Mouse (Mus musculus): Measurements from ENCODE around the gene Rad51b.
A peak's percentile ranks its signal among the peaks of the same experiment; 100 is the strongest.

Rad51b gene

DNA sequence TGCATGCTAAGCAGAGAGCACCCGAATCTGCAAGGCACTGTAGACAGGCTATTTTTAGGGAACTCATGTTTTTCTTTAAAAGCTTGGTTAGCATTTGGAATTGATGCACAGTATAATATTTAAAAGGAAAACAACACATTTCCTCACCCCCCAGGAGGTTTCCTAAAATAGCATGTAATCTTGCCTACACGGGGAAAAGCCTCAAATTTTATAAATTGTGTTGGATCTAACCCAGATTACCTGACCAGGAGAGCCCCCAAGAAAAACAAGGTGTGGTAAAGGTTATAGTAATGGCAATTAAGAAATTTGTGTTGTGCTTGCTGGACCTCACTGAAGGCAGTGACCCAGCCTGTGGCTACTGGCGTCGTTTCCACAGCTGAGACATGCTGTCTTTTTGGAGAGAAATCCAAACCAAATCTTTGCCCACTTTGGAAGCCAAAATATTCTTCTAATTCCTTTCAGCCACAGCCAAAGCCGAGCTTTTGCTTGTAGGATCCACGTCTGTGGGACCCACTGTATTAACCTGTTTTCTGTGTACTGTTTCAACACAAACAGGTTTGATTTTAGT lies 282.0 kb downstream of the Rad51b start:
- DNase-seq (ENCODE audit: low spot score in 2 of 2), result no peak

DNA sequence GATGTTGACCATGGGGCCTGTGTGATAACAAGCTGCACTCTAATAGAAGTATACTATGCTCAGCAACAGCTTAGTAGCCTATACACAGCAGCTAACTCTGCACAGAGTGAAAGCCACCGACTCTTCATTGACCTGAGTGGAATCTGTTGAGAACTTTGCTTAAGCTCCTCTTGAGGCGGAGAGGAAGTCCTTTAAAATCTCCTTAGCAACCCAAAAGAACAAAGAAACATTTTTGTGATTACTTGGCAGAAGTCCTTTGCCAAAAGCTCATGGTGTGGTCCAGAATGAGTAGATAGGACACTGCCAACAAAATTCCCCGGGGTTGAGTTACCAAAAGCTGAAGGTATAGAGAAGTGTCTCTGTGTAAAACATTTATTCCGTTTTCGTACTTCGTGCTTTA lies 282.8 kb downstream of the Rad51b start:
- no peak for DNase-seq (ENCODE audit: low spot score in 2 of 2)

DNA sequence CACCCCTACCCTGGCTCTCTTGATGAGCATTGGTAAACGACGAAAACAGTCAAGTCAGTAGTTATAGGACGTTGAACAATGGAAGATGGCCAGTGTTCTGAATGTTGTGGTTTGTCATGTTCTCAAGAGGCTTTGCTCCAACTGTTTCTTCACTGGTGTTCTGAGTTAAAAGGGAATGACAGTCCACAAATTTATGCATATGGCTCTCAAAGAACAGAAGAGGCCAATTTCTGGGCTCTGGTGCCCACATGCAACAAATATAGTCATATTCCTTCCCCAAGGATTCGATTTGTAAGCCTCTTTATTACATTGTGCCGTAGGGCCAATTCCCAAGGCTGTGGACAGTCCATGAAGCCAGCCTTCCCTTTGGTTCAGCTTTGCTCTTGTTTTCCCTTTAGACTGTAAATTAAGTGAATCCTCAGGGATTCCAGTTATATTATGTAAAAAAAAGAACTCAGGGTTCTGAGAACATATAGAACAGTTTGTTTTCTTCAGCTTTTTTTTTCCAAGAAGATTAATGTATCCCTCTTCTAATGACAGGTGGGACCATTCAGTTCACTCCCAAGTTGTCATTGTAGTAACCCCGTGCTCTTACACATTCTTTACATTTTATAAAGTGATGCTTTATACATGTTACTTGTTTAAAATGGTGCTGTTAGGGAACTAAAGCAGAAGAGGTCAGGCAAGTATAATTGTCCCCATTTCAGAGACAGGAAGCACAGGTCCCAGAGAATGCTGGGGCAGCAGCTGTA lies 287.6 kb downstream of the Rad51b start:
- no peak for DNase-seq (ENCODE audit: low spot score in 2 of 2)

DNA sequence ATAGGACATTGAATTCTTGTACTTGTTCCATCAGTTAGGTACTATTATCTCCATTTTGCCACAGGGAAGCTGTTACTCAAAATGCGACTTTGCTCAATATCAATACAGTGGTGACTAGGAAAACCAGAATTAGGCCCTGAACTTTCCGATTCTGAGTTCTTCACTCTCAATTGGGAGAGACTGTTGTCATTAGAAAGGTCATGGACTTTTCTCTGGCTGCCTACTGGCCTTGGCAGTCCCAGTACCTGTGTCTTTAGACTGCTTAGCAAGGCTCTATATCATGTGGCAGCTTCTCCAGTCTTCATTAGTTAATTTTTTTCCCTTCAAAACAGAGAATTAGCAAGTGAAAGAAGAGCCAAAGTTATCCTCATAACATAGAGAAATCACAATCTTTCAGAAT lies 288.3 kb downstream of the Rad51b start:
- DNase-seq (ENCODE audit: low spot score in 2 of 2), result no peak

DNA sequence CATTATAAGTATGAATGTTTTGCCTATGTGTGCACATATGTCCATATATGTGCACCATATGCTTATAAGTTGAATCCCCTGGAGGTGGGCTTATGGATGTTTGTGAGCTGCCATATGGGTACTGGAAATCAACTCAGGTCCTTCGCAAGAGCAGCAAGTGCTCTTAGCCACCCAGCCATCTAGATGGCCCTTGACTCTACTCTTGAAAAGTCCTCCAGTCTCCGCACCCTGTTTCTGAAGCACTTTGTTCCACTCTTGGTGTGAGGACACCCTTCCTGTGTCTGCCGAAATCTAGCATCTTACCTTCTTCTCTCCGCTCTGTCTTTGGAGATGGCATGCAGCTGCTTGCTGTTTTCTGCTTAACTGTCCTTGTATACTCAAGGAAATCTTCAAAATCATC lies 291.7 kb downstream of the Rad51b start:
- no peak for DNase-seq (ENCODE audit: low spot score in 2 of 2)

DNA sequence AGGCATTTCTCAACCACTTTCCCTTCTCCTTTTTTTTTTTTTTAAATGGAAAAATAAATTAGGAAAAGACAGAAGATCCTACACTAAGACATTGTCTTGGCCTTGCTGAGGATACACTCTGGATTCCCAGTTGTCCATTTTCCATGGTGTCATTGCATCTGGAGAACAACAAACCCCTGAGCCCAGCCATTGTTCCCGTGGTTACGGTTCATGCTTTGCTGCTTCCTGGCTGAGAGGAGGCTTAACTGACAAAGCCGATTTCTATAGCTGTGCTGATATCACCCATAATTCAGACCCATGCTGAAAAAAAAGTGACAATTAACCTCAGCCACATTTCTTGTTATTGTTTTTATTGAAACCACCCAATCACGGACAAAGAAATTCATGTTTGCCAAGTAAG lies 295.1 kb downstream of the Rad51b start:
- no peak for DNase-seq (ENCODE audit: low spot score in 2 of 2)

DNA sequence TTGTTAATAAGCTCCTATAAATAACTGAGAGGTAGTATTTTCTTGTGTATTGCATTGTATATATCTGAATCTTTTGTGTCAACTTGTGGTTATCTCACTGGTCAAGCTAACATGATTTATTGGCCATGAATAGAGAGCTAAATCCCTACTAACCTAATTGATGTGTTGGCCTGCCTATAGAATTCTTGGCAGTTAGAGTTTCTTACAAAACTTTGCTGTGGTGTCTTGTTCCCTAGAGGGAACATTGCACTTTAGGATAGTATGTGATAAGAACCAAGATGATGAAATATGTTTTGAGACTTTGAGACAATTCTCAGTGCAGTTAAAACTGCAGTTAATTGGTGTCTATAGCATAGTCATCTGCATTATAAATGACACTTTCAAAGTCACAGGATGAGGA lies 299.8 kb downstream of the Rad51b start:
- no peak for DNase-seq (ENCODE audit: low spot score in 2 of 2)

DNA sequence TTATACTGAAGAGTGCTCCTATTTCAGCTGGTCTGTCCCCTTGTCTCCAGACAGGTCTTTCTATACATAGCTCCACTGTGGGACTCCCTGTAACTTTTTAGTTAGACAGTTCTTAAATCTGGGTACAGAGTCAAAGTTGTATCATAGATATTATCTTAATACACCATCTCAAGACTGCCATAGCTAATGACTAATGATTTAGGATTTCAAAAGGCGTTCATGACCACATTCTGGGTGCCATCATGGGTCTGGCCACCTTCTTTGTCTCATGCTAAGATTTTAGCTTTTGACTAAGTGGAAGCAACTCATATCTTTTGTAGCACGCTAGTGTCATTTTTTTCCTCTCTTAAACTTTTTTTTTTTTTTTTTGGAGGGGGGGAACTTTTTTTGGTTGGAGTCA lies 300.3 kb downstream of the Rad51b start:
- DNase-seq (ENCODE audit: low spot score in 2 of 2), result no peak

DNA sequence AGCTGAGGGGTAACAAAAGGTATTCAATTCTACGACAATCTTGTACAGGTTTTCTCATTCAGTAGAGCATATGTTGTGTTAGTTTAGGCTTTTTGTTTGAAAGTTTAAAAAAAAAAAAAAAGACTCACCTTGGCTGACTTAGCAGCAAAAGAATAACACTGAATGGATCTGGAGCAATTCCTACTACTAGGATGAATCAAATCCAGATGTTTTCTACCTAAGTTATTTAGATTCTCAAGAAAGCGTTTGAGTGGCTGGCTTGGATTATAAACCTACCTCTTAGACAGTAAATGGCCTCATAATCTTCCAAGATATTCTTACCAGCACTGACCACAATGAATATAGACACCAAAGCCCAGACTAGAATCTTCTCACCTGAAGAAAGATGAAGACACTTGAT lies 300.7 kb downstream of the Rad51b start:
- no peak for DNase-seq (ENCODE audit: low spot score in 2 of 2)

DNA sequence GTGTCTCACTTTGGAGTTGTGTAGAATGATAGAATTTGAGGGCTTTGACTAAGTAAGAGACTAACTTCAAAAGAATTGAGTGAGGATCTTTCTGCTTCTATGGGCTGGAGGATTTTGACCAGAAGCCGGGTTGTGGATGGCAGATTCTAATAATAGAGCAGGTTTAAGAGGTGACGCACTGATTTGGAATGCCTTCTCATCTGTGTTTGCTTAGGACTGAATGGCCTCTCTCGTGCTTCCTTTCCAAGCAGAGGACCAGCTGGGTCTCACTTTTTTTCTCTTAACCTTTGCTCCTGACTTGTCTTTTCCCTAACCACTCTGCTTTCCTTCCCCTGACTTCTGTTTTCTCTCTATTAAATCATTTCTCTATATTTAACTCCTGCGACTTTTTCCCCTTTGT lies 301.4 kb downstream of the Rad51b start:
- no peak for DNase-seq (ENCODE audit: low spot score in 2 of 2)

DNA sequence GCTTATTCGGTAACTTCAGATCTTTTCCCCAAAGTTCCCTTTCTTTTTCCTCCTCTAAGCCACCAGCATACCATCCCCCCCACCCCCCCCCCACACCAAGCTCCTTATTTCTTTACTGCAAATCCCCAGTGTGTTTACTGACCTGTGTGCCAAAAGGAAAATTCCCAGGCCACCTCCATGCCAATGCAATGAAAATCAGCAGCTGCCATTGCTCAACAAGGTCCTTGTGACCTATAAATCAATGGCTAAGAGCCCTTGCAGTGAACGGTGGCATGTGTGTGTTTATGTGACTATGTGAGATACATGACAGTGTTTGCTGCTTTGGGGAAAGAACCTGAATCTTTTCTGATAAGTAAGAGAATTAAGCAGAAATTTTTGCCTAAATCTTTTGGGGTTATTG lies 301.8 kb downstream of the Rad51b start:
- no peak for DNase-seq (ENCODE audit: low spot score in 2 of 2)

DNA sequence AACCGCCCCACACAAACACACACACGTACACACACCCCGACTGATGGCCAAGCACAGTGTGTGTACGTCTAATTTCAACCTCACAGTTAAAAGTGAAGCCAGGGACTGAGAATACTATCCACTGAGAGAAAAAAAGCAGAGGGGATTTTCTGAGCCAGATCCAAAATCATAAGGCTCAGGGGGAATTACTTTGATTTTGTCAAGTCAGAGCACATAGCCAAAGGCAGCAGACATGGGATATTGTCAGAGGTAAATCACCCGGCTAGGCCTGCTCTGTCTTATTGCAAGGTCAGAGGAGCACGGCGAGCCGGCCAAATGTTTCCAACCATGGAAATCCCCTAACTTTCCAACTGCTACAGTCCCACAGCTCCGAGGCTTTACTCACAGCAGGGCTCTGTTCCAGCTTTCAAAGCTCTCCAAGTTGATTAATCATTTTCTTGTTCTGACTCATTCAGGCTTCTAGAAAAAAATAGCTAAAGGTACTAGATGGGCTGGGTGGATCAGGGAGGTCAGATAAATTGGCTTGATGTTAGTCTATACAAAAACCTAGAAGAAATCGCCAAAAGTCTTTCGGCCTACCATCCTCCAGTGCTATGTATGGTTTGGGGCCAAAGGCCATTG lies 303.2 kb downstream of the Rad51b start:
- DNase-seq (ENCODE audit: low spot score in 2 of 2), result no peak

DNA sequence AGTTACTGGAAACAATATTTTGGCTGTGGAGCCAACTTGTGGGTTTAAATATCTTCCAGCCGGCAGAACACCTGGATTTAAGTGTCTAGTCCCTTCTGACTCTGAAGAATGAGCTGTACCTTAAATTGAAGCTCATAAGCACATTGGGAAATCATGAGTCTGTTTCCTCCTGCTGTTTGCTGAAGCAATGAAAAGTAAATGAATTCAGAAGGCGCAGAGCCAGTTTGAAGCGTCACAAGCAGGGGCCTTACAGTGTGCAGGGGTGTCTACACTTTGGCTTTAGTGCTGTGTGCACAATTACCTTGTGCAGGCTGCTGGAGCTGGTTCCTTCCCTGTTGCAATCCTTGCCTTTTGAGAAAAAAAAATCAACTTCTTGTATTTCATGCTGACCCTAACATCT lies 305.6 kb downstream of the Rad51b start:
- DNase-seq (ENCODE audit: low spot score in 2 of 2), result no peak

DNA sequence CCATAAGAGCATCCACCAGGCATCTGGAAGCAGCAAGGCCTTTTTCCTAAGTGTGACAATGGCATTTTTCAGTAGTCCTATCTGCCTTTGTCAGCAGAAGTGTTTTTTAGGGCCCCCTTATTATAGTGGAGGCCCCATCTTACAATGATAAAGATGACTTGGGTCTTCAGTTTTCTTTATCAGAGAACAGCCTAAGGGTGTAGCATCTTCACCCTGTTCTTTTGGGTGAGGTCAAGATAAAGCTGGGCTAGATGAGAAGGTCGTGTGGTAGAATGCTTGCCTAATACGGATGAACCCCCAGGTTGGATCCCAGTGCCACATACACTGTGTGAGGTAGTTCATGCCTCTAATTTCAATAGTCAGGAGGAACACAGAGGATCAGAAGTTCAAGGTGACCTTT lies 307.8 kb downstream of the Rad51b start:
- no peak for DNase-seq (ENCODE audit: low spot score in 2 of 2)

DNA sequence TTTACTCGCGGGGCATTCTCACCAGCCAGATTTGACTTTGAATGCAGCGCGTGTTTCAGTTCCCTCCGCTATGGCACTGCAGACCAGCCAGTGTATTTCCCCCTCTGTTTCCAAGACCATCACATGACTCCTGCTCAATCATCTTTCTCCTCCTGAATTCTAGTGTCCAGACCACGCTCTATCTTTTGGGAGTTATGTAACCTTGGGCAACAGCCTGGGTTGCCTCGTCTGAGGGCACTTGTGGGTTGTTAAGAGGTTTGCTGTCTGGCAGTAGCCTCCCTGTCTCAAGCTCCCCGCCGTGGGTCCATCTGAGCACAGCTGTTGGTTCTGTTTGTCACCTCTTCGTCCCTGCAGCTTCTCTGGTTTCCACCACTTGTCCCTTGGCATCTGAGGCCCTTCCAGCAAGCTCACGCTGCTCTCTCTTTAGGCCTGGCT lies 309.1 kb downstream of the Rad51b start:
- no peak for DNase-seq (ENCODE audit: low spot score in 2 of 2)

DNA sequence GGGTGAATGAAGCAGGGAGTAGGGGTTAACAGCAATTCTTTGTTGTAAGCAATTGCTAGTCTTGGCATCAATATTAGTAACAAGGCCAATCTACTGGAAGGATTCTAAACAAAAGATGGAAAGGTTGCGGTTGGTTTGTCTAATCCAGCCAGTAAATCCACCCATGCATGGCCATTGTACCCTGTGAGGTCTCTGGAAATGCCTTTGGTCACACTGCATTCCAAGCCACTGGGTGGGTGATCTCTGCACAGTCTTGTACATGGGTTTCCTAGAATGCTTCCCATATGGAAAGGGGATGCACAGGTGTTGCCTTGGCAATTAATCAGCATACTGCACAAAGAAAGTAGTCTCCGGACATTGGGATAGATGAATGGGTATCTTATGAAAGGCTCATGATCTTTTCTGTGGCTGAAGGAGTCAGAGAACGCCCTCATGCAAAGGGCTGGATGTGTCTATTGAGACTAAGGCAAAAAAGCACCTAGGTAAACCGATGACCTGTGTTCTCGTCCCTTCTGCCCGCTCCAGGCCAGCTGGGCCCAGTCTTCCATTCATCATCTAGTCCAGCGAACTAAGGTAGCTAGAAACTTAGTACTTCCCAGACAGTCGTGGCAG lies 312.4 kb downstream of the Rad51b start:
- no peak for DNase-seq (ENCODE audit: low spot score in 2 of 2)

DNA sequence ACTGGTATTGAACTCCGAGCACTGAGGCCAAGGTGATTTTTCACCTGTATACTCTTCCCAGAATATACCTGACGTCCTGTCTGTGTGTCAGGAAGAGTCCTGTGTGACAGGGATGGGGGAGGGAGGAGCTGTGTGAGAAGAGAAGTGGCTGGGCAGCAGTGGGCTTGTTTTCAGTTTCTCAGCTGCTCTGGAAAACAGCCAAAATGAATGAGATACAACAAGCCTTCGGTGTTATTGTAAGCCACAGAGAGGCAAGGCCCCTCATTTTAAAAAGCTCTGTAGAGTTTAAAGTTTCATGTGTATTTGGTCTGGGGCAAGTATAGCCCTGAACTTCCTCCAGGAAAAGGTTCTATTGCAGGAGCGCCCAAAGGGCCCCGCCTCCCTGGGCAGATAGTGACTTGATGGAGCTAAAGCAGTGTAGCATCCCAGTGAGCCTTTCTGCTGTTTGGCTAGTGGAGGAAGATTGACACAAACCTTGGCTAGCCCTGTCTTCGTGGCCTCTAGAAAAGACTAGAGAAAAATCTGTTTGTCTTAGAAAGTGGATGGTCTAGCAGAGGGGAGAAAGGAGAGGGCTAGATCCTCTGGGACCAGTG lies 313.5 kb downstream of the Rad51b start:
- DNase-seq (ENCODE audit: low spot score in 2 of 2), result no peak

DNA sequence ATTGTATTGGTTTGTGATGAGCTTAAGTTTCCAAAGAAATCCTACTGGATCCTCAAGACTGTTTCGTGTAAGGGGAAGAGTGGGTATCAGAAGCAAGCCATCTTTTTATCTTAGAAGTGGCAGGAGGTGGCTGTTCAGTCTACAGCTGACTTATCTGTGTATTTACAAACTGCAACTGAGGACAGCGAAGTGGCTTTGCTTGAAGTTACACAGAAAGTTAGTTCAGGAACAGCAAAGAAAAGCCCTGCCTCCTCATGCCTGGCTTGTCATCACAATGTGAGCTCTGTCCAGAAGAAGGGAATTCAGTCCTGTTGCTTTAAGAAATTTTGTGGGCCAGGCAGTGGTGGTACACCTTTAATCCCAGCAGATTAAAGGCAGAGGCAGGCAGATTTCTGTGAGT lies 314.6 kb downstream of the Rad51b start:
- no peak for DNase-seq (ENCODE audit: low spot score in 2 of 2)

DNA sequence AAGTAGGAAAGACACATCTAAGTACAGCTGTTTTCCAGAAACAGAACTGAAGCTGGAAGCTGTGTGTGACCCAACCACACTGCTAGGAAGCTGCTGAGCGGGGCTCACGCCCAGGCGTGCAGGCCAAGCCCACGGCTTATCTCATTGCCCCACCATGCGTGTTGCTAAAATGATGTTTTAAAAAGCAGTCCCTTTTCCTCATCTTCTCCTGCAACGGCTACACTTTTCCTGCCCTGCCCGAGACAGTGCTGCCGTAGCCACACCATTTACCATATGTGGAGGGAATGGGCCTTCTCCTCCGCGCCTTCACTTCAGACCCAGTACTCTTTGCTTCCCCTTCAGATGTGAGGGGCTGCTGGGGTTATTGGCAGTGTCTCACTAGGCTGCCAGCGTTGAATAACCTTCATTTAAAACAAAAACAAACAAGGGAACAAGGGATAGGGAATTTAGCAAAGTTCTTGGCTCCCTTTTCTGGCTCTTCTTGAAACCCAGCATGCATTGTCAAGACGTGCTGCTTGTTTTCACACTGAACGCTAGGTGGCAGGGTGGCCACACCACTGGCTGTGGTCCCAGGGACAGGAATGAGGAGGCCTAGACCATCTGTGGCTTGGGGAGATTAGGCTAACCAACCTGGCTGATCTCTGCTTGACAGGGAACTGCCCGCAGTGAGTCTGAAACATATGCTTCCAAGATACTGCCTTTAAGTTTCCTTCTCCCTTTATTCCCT lies 315.4 kb downstream of the Rad51b start:
- peak; percentile 72 to 82 for DNase-seq (ENCODE audit: low spot score in 2 of 2)

DNA sequence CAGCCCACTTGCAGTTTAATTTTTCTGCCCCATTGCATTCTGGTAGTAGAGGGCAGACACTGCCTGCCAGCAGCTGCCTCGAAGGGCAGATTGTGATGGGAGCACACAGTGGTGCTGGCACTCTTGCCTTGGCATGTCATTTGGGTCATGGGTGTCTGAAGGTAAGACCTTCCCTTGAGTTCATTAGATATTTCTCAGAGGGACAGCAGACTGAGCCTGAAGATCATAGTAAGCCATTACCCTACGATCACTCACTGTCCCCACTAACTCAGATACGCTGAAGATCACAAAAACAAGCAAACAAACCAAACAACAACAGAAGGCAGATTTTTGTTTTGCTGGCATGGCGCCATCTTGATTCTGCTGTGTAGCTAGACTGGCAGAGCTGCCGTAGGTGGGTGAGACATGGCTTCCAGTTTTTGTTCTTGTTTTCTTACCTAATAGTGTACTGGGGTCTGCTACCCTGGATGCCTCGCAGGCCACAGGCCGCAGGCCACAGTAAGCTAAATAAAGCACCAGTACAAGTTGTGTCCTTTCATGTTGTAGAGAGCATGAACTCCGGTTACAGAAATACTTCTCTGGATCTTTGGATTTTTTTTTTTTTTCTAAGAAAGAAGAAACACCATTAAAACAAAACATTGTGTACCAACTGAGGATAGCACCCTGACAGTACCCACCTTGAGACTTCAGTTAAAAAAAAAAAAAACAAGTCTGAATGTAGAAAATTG lies 316.1 kb downstream of the Rad51b start:
- DNase-seq (ENCODE audit: low spot score in 2 of 2), result peak in 1 of 2 experiments; percentile 23

Measured in spleen, postnatal 14 days (tissue).